Mouse (Mus musculus) liver, postnatal 0 days (tissue): ENCODE measurements around the gene Grk3. TPM values are rescaled to one million over a fixed set of nuclear protein-coding genes. Genes with fewer than 3 reads are reported as not detected.

Experiments
- ATAC-seq: fragments of 200-750 bp; cut with Nextera tagmentation; 2 replicates; pipeline ENCODE4 v1.8.0; 2017; ENCODE audit warnings: mild to moderate bottlenecking, moderate library complexity
- DNase-seq: peaks from one replicate; pipeline ENCODE4 v3.0.0-alpha.2; 2016
- H3K27ac ChIP-seq: fragments of 300-500 bp; sonication (generic); 2 replicates; pipeline ENCODE4 v1.5.1; 2014; ENCODE audit warnings: antibody characterized with exemption, moderate library complexity, mild to moderate bottlenecking, low read depth
- H3K27me3 ChIP-seq: fragments of 300-500 bp; sonication (generic); 2 replicates; pipeline ENCODE4 v1.6.1; 2014; ENCODE audit warnings: low read length, control low read depth, mixed read lengths; ENCODE audit not compliant: insufficient read depth
- H3K36me3 ChIP-seq: fragments of 300-500 bp; sonication (generic); replicated peaks from 2 replicates; pipeline ENCODE4 v1.6.1; 2014; ENCODE audit warnings: mild to moderate bottlenecking, control low read depth, low read length, moderate library complexity, mixed read lengths; ENCODE audit not compliant: insufficient read depth
- H3K4me1 ChIP-seq: fragments of 300-500 bp; sonication (generic); 2 replicates; pipeline ENCODE4 v1.6.1; 2014; ENCODE audit warnings: antibody characterized with exemption, mild to moderate bottlenecking, control low read depth; ENCODE audit not compliant: insufficient read depth
- H3K4me2 ChIP-seq: fragments of 300-500 bp; sonication (generic); 2 replicates; pipeline ENCODE4 v1.6.1; 2014; ENCODE audit warnings: low read depth, mild to moderate bottlenecking, low read length, moderate library complexity, mixed read lengths
- H3K4me3 ChIP-seq: fragments of 300-500 bp; sonication (generic); 2 replicates; pipeline ENCODE4 v1.5.1; 2014; ENCODE audit warnings: low read depth, low read length
- H3K9ac ChIP-seq: fragments of 300-500 bp; sonication (generic); replicated peaks from 2 replicates; pipeline ENCODE4 v1.6.1; 2014; ENCODE audit warnings: mild to moderate bottlenecking, moderate library complexity
- H3K9me3 ChIP-seq: fragments of 300-500 bp; sonication (generic); 2 replicates; pipeline ENCODE4 v1.6.1; 2016; ENCODE audit warnings: mild to moderate bottlenecking, control low read depth, low read length, mixed read lengths
- CTCF ChIP-seq: sonication (generic); IDR thresholded peaks from 2 replicates; pipeline ENCODE4 v1.5.1; 2016; ENCODE audit warnings: antibody characterized with exemption, low read depth
- EP300 ChIP-seq: IDR thresholded peaks from 2 replicates; pipeline ENCODE4 v1.6.1; 2016; ENCODE audit warnings: antibody characterized with exemption, low read depth, mild to moderate bottlenecking
- WGBS: fragments of 180-500 bp; shearing (Covaris S2); extraction: QIAGEN DNeasy Blood & Tissue Kit; methylation state at CpG from one replicate; pipeline ENCODE4 v1.1.7; 2014; ENCODE audit not compliant: insufficient replicate concordance; 5-methylcytosine and 5-hydroxymethylcytosine counted together
- polyA plus RNA-seq: library from polyadenylated mRNA; unstranded; fragments of >200 nt; fragmentation: Nextera tagmentation; extraction: Ambion mirVana; gene quantifications from 2 replicates; pipeline ENCODE4 v1.2.1, GENCODE M21; 2015

The Grk3 gene
- polyA plus RNA-seq, 1 experiment from 2014 or later = 2.1 TPM

GRCm38 (mm10) chr5:113041567-113042071, 26.0 kb upstream of the Grk3 start:
- Histone ChIP-seq H3K36me3 (no peaks in the 10 kb centered on the region), H3K27ac (no peak overlapping the region), H3K4me3 (no peak overlapping the region), H3K9ac (no peak overlapping the region), H3K4me1 (no peaks in the 10 kb centered on the region), H3K9me3 (no peaks in the 10 kb centered on the region), H3K27me3 (no peaks in the 10 kb centered on the region), H3K4me2 (no peak overlapping the region)
- 53% methylated on average over 5 of the region's 5 CpGs for WGBS
- no peak for DNase-seq
- TF ChIP-seq CTCF = no peak
- no peak for TF ChIP-seq EP300
- no peak for ATAC-seq

- no peaks in the 10 kb centered on the region for H3K27me3 ChIP-seq
- H3K9me3 ChIP-seq = no peaks in the 10 kb centered on the region
- 66% methylated on average over 6 of the region's 6 CpGs for WGBS
- no peak overlapping the region for H3K27ac ChIP-seq
- no peak for TF ChIP-seq EP300
- no peak for TF ChIP-seq CTCF
- no peak for ATAC-seq
- DNase-seq = no peak
- H3K4me2 ChIP-seq = no peak overlapping the region
- peaks cover 2% of the 10 kb centered on the region for H3K4me1 ChIP-seq
- no peaks in the 10 kb centered on the region for H3K36me3 ChIP-seq
- H3K4me3 ChIP-seq = no peak overlapping the region
- no peak overlapping the region for H3K9ac ChIP-seq
Measured at GRCm38 (mm10) chr5:113040776-113041175, 25.2 kb upstream of the Grk3 start.

- no peak overlapping the region for H3K9ac ChIP-seq
- no peak for DNase-seq
- H3K4me1 ChIP-seq = peaks cover 13% of the 10 kb centered on the region
- no peak overlapping the region for H3K4me3 ChIP-seq
- H3K27me3 ChIP-seq = no peaks in the 10 kb centered on the region
- no peak for ATAC-seq
- TF ChIP-seq EP300 = no peak
- TF ChIP-seq CTCF = no peak
- H3K36me3 ChIP-seq = no peaks in the 10 kb centered on the region
- H3K4me2 ChIP-seq = no peak overlapping the region
- no peaks in the 10 kb centered on the region for H3K9me3 ChIP-seq
- WGBS = 79% methylated on average over 6 of the region's 6 CpGs
- no peak overlapping the region for H3K27ac ChIP-seq
Measured at GRCm38 (mm10) chr5:113038601-113039000, 23.0 kb upstream of the Grk3 start.

- Histone ChIP-seq H3K4me1 (peaks cover 13% of the 10 kb centered on the region), H3K4me2 (peak overlapping the region; percentile 36; the same call in 1 of the 2 replicates), H3K9ac (no peak overlapping the region), H3K9me3 (no peaks in the 10 kb centered on the region), H3K36me3 (no peaks in the 10 kb centered on the region), H3K4me3 (no peak overlapping the region), H3K27me3 (no peaks in the 10 kb centered on the region), H3K27ac (no peak overlapping the region)
- DNase-seq = peak; percentile 25
- ATAC-seq = peak; percentile 77
- no peak for TF ChIP-seq EP300
- TF ChIP-seq CTCF = no peak
- WGBS = 33% methylated on average over 10 of the region's 10 CpGs
Measured at GRCm38 (mm10) chr5:113035094-113036047, 19.8 kb upstream of the Grk3 start.

- no peaks in the 10 kb centered on the region for H3K9me3 ChIP-seq
- no peak overlapping the region for H3K4me3 ChIP-seq
- WGBS = 65% methylated on average over 15 of the region's 15 CpGs
- no peak for ATAC-seq
- no peaks in the 10 kb centered on the region for H3K36me3 ChIP-seq
- TF ChIP-seq CTCF = no peak
- no peak for TF ChIP-seq EP300
- no peak overlapping the region for H3K9ac ChIP-seq
- no peak for DNase-seq
- H3K27ac ChIP-seq = no peak overlapping the region
- peaks cover 13% of the 10 kb centered on the region for H3K4me1 ChIP-seq
- H3K27me3 ChIP-seq = no peaks in the 10 kb centered on the region
- H3K4me2 ChIP-seq = no peak overlapping the region
Measured at GRCm38 (mm10) chr5:113031201-113031754, 15.7 kb upstream of the Grk3 start.

GRCm38 (mm10) chr5:113030082-113030481, 14.5 kb upstream of the Grk3 start:
- Histone ChIP-seq H3K27me3 (no peaks in the 10 kb centered on the region), H3K4me2 (no peak overlapping the region), H3K9me3 (no peaks in the 10 kb centered on the region), H3K4me1 (peaks cover 4% of the 10 kb centered on the region), H3K9ac (no peak overlapping the region), H3K27ac (no peak overlapping the region), H3K4me3 (no peak overlapping the region), H3K36me3 (no peaks in the 10 kb centered on the region)
- no peak for TF ChIP-seq EP300
- TF ChIP-seq CTCF = no peak
- ATAC-seq (no peak), DNase-seq (no peak)
- WGBS = 57% methylated on average over 3 of the region's 3 CpGs
